8 mouse cellular contexts compared by ENCODE assay signal in the genomic region with DNA sequence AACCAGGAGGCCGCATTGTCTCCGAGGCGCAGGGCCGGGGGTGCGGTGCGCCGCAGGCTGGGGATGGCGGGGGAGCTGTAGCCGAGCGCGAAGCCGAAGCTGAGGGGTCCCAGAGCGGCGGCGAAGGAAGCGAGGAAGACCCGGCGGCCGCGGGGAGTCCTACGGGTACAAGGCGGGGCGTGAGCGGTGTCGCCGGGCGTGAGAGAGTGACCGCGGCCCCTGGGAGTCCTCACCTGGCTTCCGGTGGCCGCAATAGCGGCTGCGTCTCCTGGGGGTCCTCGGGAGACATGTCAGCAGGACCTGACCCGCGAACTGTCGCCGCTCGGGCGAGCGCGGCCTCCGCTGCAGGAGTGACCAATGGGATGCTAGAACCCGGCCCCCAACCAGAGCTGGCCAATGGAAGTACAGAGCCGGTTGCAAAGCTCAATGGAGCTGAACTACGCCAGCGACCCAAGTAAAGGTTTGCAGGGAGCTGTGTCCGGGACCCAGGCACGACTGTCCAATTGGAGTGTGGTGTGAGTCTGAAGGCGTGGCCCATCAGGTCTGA. TPM values are rescaled to one million over a fixed set of nuclear protein-coding genes. Genes with fewer than 3 reads are reported as not detected.
DNase-seq lines count a peak whose midpoint lies in the region; ATAC-seq lines count a peak whose summit lies in the region.

A gene (minus strand): TSS at position 359 of the 547 bp plus-strand sequence.

- peak within 1 kb of the TSS; percentile 79 for H3K4me3 ChIP-seq in brown adipose tissue, adult 24 weeks (ENCODE audit: insufficient read depth, low read depth, low read length)
- H3K4me3 ChIP-seq in heart, embryonic 13.5 days, result peak within 1 kb of the TSS; percentile 84
- peak within 1 kb of the TSS; percentile 79 for H3K4me3 ChIP-seq in liver, embryonic 12.5 days
- peak within 1 kb of the TSS; percentile 78 for H3K4me3 ChIP-seq in stomach, embryonic 15.5 days (replicated peaks)

- under 1% methylated on average over 50 of the region's 50 CpGs for WGBS in heart, embryonic 13.5 days
- WGBS in liver, embryonic 12.5 days (ENCODE audit: insufficient replicate concordance), result under 1% methylated on average over 48 of the region's 50 CpGs
- WGBS in stomach, embryonic 15.5 days, result under 1% methylated on average over 49 of the region's 50 CpGs

- peak within 1 kb of the TSS; percentile 90 for H3K9ac ChIP-seq in heart, embryonic 13.5 days
- peak within 1 kb of the TSS; percentile 91 for H3K9ac ChIP-seq in liver, embryonic 12.5 days
- H3K9ac ChIP-seq in stomach, embryonic 15.5 days, result peak within 1 kb of the TSS; percentile 73

- H3K27ac ChIP-seq in brown adipose tissue, adult 24 weeks (replicated peaks; ENCODE audit: low read depth, low read length), result no peak within 1 kb of the TSS
- H3K27ac ChIP-seq in heart, embryonic 13.5 days (replicated peaks), result peak within 1 kb of the TSS; percentile 69
- H3K27ac ChIP-seq in liver, embryonic 12.5 days, result peak within 1 kb of the TSS; percentile 60
- no peak within 1 kb of the TSS; the same call in 1 of the 2 replicates for H3K27ac ChIP-seq in stomach, embryonic 15.5 days

- H3K9me3 ChIP-seq in heart, embryonic 13.5 days, result no peaks in the 10 kb centered on the region
- H3K9me3 ChIP-seq in liver, embryonic 12.5 days (replicated peaks), result no peaks in the 10 kb centered on the region
- no peaks in the 10 kb centered on the region for H3K9me3 ChIP-seq in stomach, embryonic 15.5 days

- H3K27me3 ChIP-seq in heart, embryonic 13.5 days (replicated peaks), result no peaks in the 10 kb centered on the region
- peaks cover 12% of the 10 kb centered on the region for H3K27me3 ChIP-seq in liver, embryonic 12.5 days (replicated peaks)
- no peaks in the 10 kb centered on the region for H3K27me3 ChIP-seq in stomach, embryonic 15.5 days (replicated peaks)

- DNase-seq in CD4-positive, CD25-positive, alpha-beta regulatory T cell, adult 2 months (ENCODE audit: low read depth, low spot score), result peak; percentile 88
- peak; percentile 68 for DNase-seq in fat pad, adult 2 months (ENCODE audit: extremely low read depth, low read depth, low spot score)
- DNase-seq in kidney, postnatal 10 days, result peak; percentile 93
- DNase-seq in natural killer cell, adult 2 months (ENCODE audit: low spot score in 2 of 2), result peak; percentile 81 to 82

- peak within 1 kb of the TSS; percentile 98 for H3K4me2 ChIP-seq in heart, embryonic 13.5 days
- H3K4me2 ChIP-seq in liver, embryonic 12.5 days, result peak within 1 kb of the TSS; percentile 100
- H3K4me2 ChIP-seq in stomach, embryonic 15.5 days, result peak within 1 kb of the TSS; percentile 98

- no peaks in the 10 kb centered on the region for H3K36me3 ChIP-seq in heart, embryonic 13.5 days
- no peaks in the 10 kb centered on the region for H3K36me3 ChIP-seq in liver, embryonic 12.5 days
- no peaks in the 10 kb centered on the region for H3K36me3 ChIP-seq in stomach, embryonic 15.5 days

- no peaks in the 10 kb centered on the region for H3K4me1 ChIP-seq in brown adipose tissue, adult 24 weeks (ENCODE audit: control insufficient read depth, insufficient read depth, insufficient read length, low read length)
- H3K4me1 ChIP-seq in heart, embryonic 13.5 days, result peaks cover 17% of the 10 kb centered on the region
- H3K4me1 ChIP-seq in liver, embryonic 12.5 days, result peaks cover 54% of the 10 kb centered on the region
- H3K4me1 ChIP-seq in stomach, embryonic 15.5 days, result peaks cover 10% of the 10 kb centered on the region

- peak; percentile 95 for ATAC-seq in heart, embryonic 13.5 days (ENCODE audit: extremely low read depth, insufficient number of reproducible peaks, low FRiP score, low TSS enrichment)
- peak; percentile 97 for ATAC-seq in liver, embryonic 12.5 days
- ATAC-seq in stomach, embryonic 15.5 days (ENCODE audit: insufficient read depth, low FRiP score, low read depth), result peak; percentile 97

RNA-seq across cellular contexts. Expression of the gene that starts here (rescaled TPM):
- polyA plus RNA-seq in brown adipose tissue, adult 24 weeks (2012; ENCODE audit: insufficient read depth, insufficient read length, missing spikeins), result 13.1 and 15.2 TPM in 2 replicates
- polyA plus RNA-seq in heart, embryonic 13.5 days (2015; fragmentation: Nextera tagmentation; extraction: Ambion mirVana), result 18.6 and 19.0 TPM in 2 replicates
- 11.2 and 11.9 TPM in 2 replicates for polyA plus RNA-seq in liver, embryonic 12.5 days (2016; fragmentation: Nextera tagmentation; extraction: Ambion mirVana)
- polyA plus RNA-seq in stomach, embryonic 15.5 days (2015; fragmentation: Nextera tagmentation; extraction: Ambion mirVana), result 16.9 and 18.2 TPM in 2 replicates

Comparison
In these comparisons a context has a peak if more than half of its experiments do, and no peak if none do; other contexts are left out.
1. H3K27ac ChIP-seq: peak in heart, embryonic 13.5 days (single experiment) and liver, embryonic 12.5 days (single experiment); none in brown adipose tissue, adult 24 weeks (single experiment) and stomach, embryonic 15.5 days (single experiment).
2. Peak in every context shown above with its lines, with median percentiles within 50 percentile points of each other: DNase-seq, H3K4me3 ChIP-seq, ATAC-seq, H3K4me2 ChIP-seq and H3K9ac ChIP-seq.